Mouse (Mus musculus) lung, embryonic 16.5 days (tissue): Measurements from ENCODE around the gene Olfr1444. TPM values are rescaled to one million over a fixed set of nuclear protein-coding genes. Genes with fewer than 3 reads are reported as not detected.

ENCODE experiments used
- ATAC-seq: fragments of 200-750 bp; cut with Nextera tagmentation; 2 replicates; pipeline ENCODE4 v1.8.0; 2017; ENCODE audit warnings: low read depth, mild to moderate bottlenecking, moderate library complexity
- H3K27ac ChIP-seq: fragments of 300-500 bp; sonication (generic); 2 replicates; pipeline ENCODE4 v1.5.1; 2014; ENCODE audit warnings: mild to moderate bottlenecking, control low read depth, low read length
- H3K27me3 ChIP-seq: fragments of 300-500 bp; sonication (generic); 2 replicates; pipeline ENCODE4 v1.6.1; 2014; ENCODE audit warnings: low read depth, low read length, mixed read lengths; ENCODE audit not compliant: control insufficient read depth, insufficient read depth
- H3K36me3 ChIP-seq: fragments of 300-500 bp; sonication (generic); 2 replicates; pipeline ENCODE4 v1.6.1; 2014; ENCODE audit warnings: low read length; ENCODE audit not compliant: control insufficient read depth, insufficient read depth
- H3K4me1 ChIP-seq: fragments of 300-500 bp; sonication (generic); replicated peaks from 2 replicates; pipeline ENCODE4 v1.6.1; 2014; ENCODE audit warnings: low read length, mixed read lengths; ENCODE audit not compliant: control insufficient read depth, insufficient read depth
- H3K4me2 ChIP-seq: fragments of 300-500 bp; sonication (generic); 2 replicates; pipeline ENCODE4 v1.6.1; 2014; ENCODE audit warnings: low read depth, low read length, control low read depth
- H3K4me3 ChIP-seq: fragments of 300-500 bp; sonication (generic); 2 replicates; pipeline ENCODE4 v1.5.1; 2014; ENCODE audit warnings: mild to moderate bottlenecking, low read length, control low read depth
- H3K9ac ChIP-seq: fragments of 300-500 bp; sonication (generic); 2 replicates; pipeline ENCODE4 v1.6.1; 2014; ENCODE audit warnings: low read length, control low read depth
- H3K9me3 ChIP-seq: fragments of 300-500 bp; sonication (generic); 2 replicates; pipeline ENCODE4 v1.6.1; 2016; ENCODE audit warnings: low read length; ENCODE audit not compliant: control insufficient read depth
- WGBS: fragments of 180-500 bp; shearing (Covaris S2); extraction: QIAGEN DNeasy Blood & Tissue Kit; methylation state at CpG from one replicate; pipeline ENCODE4 v1.1.7; 2014; 5-methylcytosine and 5-hydroxymethylcytosine counted together
- polyA plus RNA-seq: library from polyadenylated mRNA; unstranded; fragments of >200 nt; fragmentation: Nextera tagmentation; extraction: Ambion mirVana; gene quantifications from 2 replicates; pipeline ENCODE4 v1.2.1, GENCODE M21; 2015

Olfr1444 gene
- polyA plus RNA-seq, 1 experiment from 2014 or later, result not detected

DNA sequence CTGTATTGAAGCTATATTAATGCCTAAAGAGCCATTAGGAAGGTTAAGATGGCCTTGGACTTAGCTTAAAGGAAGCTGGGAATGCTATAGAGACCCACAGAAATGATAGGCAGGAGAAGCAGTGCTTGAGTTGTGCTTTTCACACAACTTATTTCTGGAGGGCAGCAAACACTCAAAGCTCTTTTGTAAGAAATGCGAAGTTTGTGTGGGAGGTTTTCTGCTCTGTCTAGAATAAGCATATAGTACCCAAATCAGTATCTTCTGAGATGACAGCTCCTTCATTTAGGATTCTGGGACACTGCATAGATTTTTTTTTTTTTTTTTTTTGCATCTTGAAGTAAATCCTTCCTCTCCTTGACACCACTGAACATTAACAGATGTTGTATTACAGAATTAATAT lies 18.6 kb upstream of the Olfr1444 start:
- Histone ChIP-seq H3K27me3 (no peaks in the 10 kb centered on the region), H3K9ac (no peak overlapping the region), H3K4me3 (no peak overlapping the region), H3K4me1 (no peaks in the 10 kb centered on the region), H3K27ac (no peak overlapping the region), H3K4me2 (no peak overlapping the region), H3K36me3 (no peaks in the 10 kb centered on the region), H3K9me3 (no peaks in the 10 kb centered on the region)
- ATAC-seq, result no peak
- WGBS, result 82% methylated on average over 1 of the region's 1 CpGs

DNA sequence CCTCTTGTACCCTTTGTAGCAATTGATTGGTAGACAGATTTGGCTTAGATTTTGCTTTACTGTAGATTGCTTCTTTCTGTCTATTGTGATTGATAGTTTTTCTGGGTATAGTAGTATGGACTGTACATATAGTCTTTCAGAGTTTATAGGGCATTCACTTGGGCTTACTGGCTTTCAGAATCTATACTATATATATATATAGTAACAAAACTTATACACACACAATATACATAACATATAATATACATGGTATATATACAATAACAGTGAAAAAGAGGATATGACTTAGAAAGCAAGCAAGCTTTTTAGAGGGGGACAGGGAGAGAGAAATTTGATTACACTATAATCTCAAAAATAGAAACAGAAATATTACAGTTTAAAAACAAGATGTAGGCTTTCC lies 10.7 kb upstream of the Olfr1444 start, which contains the start of gene Gm5244:
TSS of gene Gm5244 (plus strand) at position 301 of the 400 bp plus-strand sequence.
- ATAC-seq, result no peak
- Histone ChIP-seq H3K27ac (no peak within 1 kb of the TSS), H3K27me3 (no peaks in the 10 kb centered on the region), H3K9me3 (no peaks in the 10 kb centered on the region), H3K9ac (no peak within 1 kb of the TSS), H3K4me1 (no peaks in the 10 kb centered on the region), H3K4me2 (no peak within 1 kb of the TSS), H3K4me3 (no peak within 1 kb of the TSS), H3K36me3 (no peaks in the 10 kb centered on the region)

DNA sequence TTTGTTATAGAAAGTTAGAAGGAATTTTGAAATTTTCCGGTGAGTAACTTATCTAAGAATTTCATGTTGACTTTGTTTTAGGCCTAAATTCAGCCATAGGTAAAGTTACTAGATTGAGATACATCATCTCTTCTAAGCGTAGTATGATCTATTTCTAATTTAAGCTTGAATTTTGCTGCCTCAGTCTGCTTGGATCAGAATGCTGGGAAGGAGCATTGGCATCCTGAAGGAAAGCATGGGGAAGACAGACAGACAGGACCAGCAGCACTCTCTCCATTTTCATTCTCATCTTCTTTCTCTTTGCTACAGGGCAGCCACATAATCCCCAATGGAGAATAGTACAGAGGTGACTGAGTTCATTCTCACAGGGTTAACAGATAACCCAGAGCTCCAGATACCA lies 26.5 kb downstream of the Olfr1444 start, which contains the start of gene Olfr1445:
TSS of gene Olfr1445 (plus strand) at position 301 of the 400 bp plus-strand sequence.
- no peak within 1 kb of the TSS for H3K9ac ChIP-seq
- H3K36me3 ChIP-seq, result no peaks in the 10 kb centered on the region
- no peaks in the 10 kb centered on the region for H3K27me3 ChIP-seq
- no peaks in the 10 kb centered on the region for H3K9me3 ChIP-seq
- H3K4me2 ChIP-seq, result no peak within 1 kb of the TSS
- H3K27ac ChIP-seq, result no peak within 1 kb of the TSS
- no peak within 1 kb of the TSS for H3K4me3 ChIP-seq
- no peaks in the 10 kb centered on the region for H3K4me1 ChIP-seq
- WGBS, result 79% methylated on average over 2 of the region's 2 CpGs
- no peak for ATAC-seq

DNA sequence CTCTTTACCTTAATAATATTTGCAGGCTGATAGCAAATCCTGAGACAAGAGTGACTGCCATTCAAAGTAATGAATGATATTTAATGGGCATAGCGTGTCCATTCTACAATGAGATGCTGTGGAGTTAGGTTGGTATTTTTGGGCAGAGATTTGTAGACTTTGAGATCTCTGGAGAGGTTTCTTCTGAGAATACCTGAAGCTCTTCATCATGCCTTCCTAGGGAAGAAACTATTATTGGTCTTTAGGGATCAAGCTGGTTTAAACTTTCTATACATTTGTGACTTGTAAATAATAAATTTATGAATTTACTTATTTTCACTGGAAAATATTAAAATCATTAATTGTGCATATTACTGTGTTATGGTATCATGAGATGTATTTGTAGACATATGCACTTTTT lies 36.3 kb downstream of the Olfr1444 start, which contains the start of gene Olfr1446:
TSS of gene Olfr1446 (minus strand) at position 101 of the 400 bp plus-strand sequence.
- H3K27ac ChIP-seq, result no peak within 1 kb of the TSS
- 65% methylated on average over 1 of the region's 1 CpGs for WGBS
- H3K4me2 ChIP-seq, result no peak within 1 kb of the TSS
- no peaks in the 10 kb centered on the region for H3K9me3 ChIP-seq
- H3K27me3 ChIP-seq, result no peaks in the 10 kb centered on the region
- H3K4me3 ChIP-seq, result no peak within 1 kb of the TSS
- H3K36me3 ChIP-seq, result no peaks in the 10 kb centered on the region
- no peak within 1 kb of the TSS for H3K9ac ChIP-seq
- no peak for ATAC-seq
- H3K4me1 ChIP-seq, result no peaks in the 10 kb centered on the region

DNA sequence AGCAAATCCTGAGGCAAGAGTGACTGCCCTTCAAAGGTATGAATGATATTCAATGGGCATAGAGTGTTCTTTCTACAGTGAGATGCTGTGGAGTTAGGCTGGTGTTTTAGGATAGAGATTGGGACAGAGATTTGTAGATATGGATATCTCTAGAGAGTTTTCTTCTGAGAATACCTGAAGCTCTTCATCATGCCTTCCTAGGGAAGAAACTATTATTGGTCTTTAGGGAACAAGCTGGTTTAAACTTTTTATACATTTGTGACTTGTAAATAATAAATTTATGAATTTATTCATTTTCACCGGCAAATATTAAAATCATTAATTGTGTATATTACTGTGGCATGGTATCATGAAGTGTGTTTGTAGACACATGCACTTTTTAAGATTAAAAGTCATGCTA lies 46.6 kb downstream of the Olfr1444 start, which contains the start of gene Olfr1447:
TSS of gene Olfr1447 (minus strand) at position 101 of the 400 bp plus-strand sequence.
- H3K4me2 ChIP-seq, result no peak within 1 kb of the TSS
- H3K9ac ChIP-seq, result no peak within 1 kb of the TSS
- 94% methylated on average over 1 of the region's 1 CpGs for WGBS
- H3K36me3 ChIP-seq, result no peaks in the 10 kb centered on the region
- no peak for ATAC-seq
- no peak within 1 kb of the TSS for H3K4me3 ChIP-seq
- no peaks in the 10 kb centered on the region for H3K9me3 ChIP-seq
- no peaks in the 10 kb centered on the region for H3K27me3 ChIP-seq
- H3K27ac ChIP-seq, result no peak within 1 kb of the TSS
- H3K4me1 ChIP-seq, result no peaks in the 10 kb centered on the region

Other genes starting within 250 kb of the Olfr1444 start
- not detected in 2 replicates for gene Glyat, start 224.0 kb upstream of the Olfr1444 start, polyA plus RNA-seq
- gene Olfr1442, start 186.8 kb upstream of the Olfr1444 start, polyA plus RNA-seq, result not detected in 2 replicates
- gene Olfr1443, start 179.2 kb upstream of the Olfr1444 start, polyA plus RNA-seq, result not detected in 2 replicates
- not detected in 2 replicates for gene Keg1, start 161.5 kb upstream of the Olfr1444 start, polyA plus RNA-seq
- gene Cntf, start 91.7 kb upstream of the Olfr1444 start, polyA plus RNA-seq, result 0.88 and 1.2 TPM in 2 replicates
- gene Zfp91, start 61.2 kb upstream of the Olfr1444 start, polyA plus RNA-seq, result 10.9 and 11.5 TPM in 2 replicates
- gene Lpxn, start 61.1 kb upstream of the Olfr1444 start, polyA plus RNA-seq, result 2.0 and 3.3 TPM in 2 replicates
- gene Gm5244, start 10.6 kb upstream of the Olfr1444 start, polyA plus RNA-seq, result not detected in 2 replicates
- gene Olfr1445, start 26.6 kb downstream of the Olfr1444 start, polyA plus RNA-seq, result not detected in 2 replicates
- gene Olfr1446, start 36.2 kb downstream of the Olfr1444 start, polyA plus RNA-seq, result not detected in 2 replicates
- gene Olfr1447, start 46.5 kb downstream of the Olfr1444 start, polyA plus RNA-seq, result not detected in 2 replicates
- not detected in 2 replicates for gene Olfr1448, start 67.1 kb downstream of the Olfr1444 start, polyA plus RNA-seq
- not detected in 2 replicates for gene Olfr1449, start 73.6 kb downstream of the Olfr1444 start, polyA plus RNA-seq
- gene Olfr1450, start 93.0 kb downstream of the Olfr1444 start, polyA plus RNA-seq, result not detected in 2 replicates
- not detected in 2 replicates for gene Olfr1451, start 137.7 kb downstream of the Olfr1444 start, polyA plus RNA-seq
- gene Olfr1453, start 171.0 kb downstream of the Olfr1444 start, polyA plus RNA-seq, result not detected in 2 replicates
- gene Olfr1454, start 203.3 kb downstream of the Olfr1444 start, polyA plus RNA-seq, result not detected in 2 replicates
- gene Olfr1457, start 240.6 kb downstream of the Olfr1444 start, polyA plus RNA-seq, result not detected in 2 replicates
- not detected in 2 replicates for gene Olfr1458, start 249.5 kb downstream of the Olfr1444 start, polyA plus RNA-seq